Comparison of ENCODE assay signal across 8 mouse cellular contexts in the genomic region with DNA sequence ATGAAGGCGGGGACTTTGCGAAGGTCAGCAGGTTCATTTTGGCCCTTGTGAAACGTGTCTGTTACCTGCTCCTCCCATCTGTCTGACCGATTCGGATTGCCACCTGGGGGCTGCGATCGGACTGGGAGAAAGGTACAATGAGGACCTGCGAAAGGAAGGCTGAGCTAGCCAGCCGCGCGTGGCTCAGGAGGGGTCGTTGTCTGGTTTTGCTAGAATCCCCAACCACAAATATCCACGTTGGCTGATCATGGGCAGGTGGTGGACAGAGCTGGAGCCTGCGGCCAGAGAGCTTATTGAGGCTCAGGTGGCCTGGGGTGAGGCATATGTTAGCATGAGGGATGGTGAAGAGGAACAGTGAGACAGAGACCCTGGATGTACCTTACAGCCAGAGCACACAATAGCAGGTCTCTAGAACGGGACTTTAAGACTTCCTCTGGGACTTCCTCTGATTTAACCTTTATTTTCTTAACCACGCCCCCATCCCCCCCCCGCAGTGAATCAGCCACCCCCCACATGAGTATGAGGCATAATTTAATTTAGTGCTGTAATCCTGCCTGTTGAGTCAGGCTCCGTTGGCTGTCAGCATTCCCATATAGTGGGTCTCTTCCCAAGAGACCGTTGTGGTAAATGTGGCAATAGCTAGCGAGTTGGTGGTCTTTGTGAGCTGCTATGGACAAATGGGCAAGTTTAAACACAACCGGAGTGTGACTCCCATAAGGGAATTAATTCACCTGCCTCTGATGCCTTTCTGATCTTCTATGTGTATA. TPM values are rescaled to one million over a fixed set of nuclear protein-coding genes. Genes with fewer than 3 reads are reported as not detected.
DNase-seq lines count a peak whose midpoint lies in the region; ATAC-seq and TF ChIP-seq lines count a peak whose summit lies in the region.

No protein-coding gene starts in this region.

- no peaks in the 10 kb centered on the region for H3K9me3 ChIP-seq in limb, embryonic 14.5 days (ENCODE audit: control insufficient read depth, low read length)
- no peaks in the 10 kb centered on the region for H3K9me3 ChIP-seq in stomach, embryonic 15.5 days

- no peaks in the 10 kb centered on the region for H3K36me3 ChIP-seq in limb, embryonic 14.5 days (ENCODE audit: control insufficient read depth, insufficient read depth, low read length)
- H3K36me3 ChIP-seq in stomach, embryonic 15.5 days, result no peaks in the 10 kb centered on the region

- peak overlapping the region; percentile 79 for H3K4me3 ChIP-seq in embryonic fibroblast, embryonic 13.5 days (ENCODE audit: insufficient read depth, low read length)
- H3K4me3 ChIP-seq in limb, embryonic 14.5 days (replicated peaks; ENCODE audit: low read length), result peak overlapping the region; percentile 72
- H3K4me3 ChIP-seq in stomach, embryonic 15.5 days (replicated peaks), result peak overlapping the region; percentile 72

- TF ChIP-seq POLR2A in embryonic fibroblast, embryonic 13.5 days (IDR thresholded peaks at IDR 0.05; ENCODE audit: low read depth, low read length), result peak; percentile 33; the same call in 1 of the 2 replicates
- TF ChIP-seq POLR2A in limb, embryonic 14.5 days (IDR thresholded peaks at IDR 0.05; ENCODE audit: borderline replicate concordance, extremely low read depth, insufficient read depth, insufficient read length), result no peak

- no peak for ATAC-seq in limb, embryonic 14.5 days (ENCODE audit: low FRiP score, low read depth)
- no peak for ATAC-seq in stomach, embryonic 15.5 days (ENCODE audit: insufficient read depth, low FRiP score, low read depth)

- peaks cover 11% of the 10 kb centered on the region for H3K4me1 ChIP-seq in embryonic fibroblast, embryonic 13.5 days (ENCODE audit: control insufficient read depth, insufficient read depth, low read length)
- peaks cover 14% of the 10 kb centered on the region for H3K4me1 ChIP-seq in limb, embryonic 14.5 days (ENCODE audit: control insufficient read depth, insufficient read depth, low read length)
- H3K4me1 ChIP-seq in stomach, embryonic 15.5 days, result peaks cover 11% of the 10 kb centered on the region

- no peaks in the 10 kb centered on the region for H3K27me3 ChIP-seq in limb, embryonic 14.5 days (ENCODE audit: control insufficient read depth, insufficient read depth, low read length)
- no peaks in the 10 kb centered on the region for H3K27me3 ChIP-seq in stomach, embryonic 15.5 days (replicated peaks)

- H3K27ac ChIP-seq in embryonic fibroblast, embryonic 13.5 days (ENCODE audit: insufficient read depth, low read length), result peak overlapping the region; percentile 2; the same call in 1 of the 2 replicates
- no peak overlapping the region for H3K27ac ChIP-seq in limb, embryonic 14.5 days (replicated peaks; ENCODE audit: low read depth, low read length)
- no peak overlapping the region for H3K27ac ChIP-seq in stomach, embryonic 15.5 days

- DNase-seq in kidney, adult 18-20 months, result peak; percentile 30
- DNase-seq in kidney, adult 9 months, result no peak
- peak; percentile 10 for DNase-seq in adrenal gland, postnatal 10 days
- DNase-seq in limb, embryonic 14.5 days (ENCODE audit: low spot score), result no peak
- DNase-seq in gastrocnemius, adult 8-10 months (ENCODE audit: low spot score in 2 of 2), result no peak
- no peak for DNase-seq in layer of hippocampus, adult 11-12 months (ENCODE audit: low spot score)

- 8% methylated on average over 21 of the region's 21 CpGs for WGBS in limb, embryonic 14.5 days
- 9% methylated on average over 21 of the region's 21 CpGs for WGBS in stomach, embryonic 15.5 days

- peak overlapping the region; percentile 85 for H3K4me2 ChIP-seq in limb, embryonic 14.5 days (replicated peaks; ENCODE audit: low read depth, low read length, severe bottlenecking)
- peak overlapping the region; percentile 89 for H3K4me2 ChIP-seq in stomach, embryonic 15.5 days

- H3K9ac ChIP-seq in limb, embryonic 14.5 days (ENCODE audit: low read depth, low read length, severe bottlenecking), result peak overlapping the region; percentile 80
- peak overlapping the region; percentile 49 for H3K9ac ChIP-seq in stomach, embryonic 15.5 days

- no peak for TF ChIP-seq CTCF in embryonic fibroblast, embryonic 13.5 days (IDR thresholded peaks at IDR 0.05; ENCODE audit: borderline replicate concordance, insufficient read depth, low read length)

RNA-seq across cellular contexts. Expression of gene Zfp697, which starts 0.9 kb away (rescaled TPM):
- total RNA-seq in adrenal gland, postnatal 10 days (2021), result 1 to 10 TPM; 3.0 to 3.8 TPM
- 7.6 and 10.2 TPM in 2 replicates for polyA plus RNA-seq in embryonic fibroblast, embryonic 13.5 days (2011; ENCODE audit: insufficient read length, low read depth, missing spikeins)
- polyA plus RNA-seq in limb, embryonic 14.5 days (2012; rRNA removed), result 6.4 and 7.7 TPM in 2 replicates
- 8.6 and 8.9 TPM in 2 replicates for polyA plus RNA-seq in limb, embryonic 14.5 days (2014; fragmentation: Nextera tagmentation; extraction: Ambion mirVana)
- polyA plus RNA-seq in stomach, embryonic 15.5 days (2015; fragmentation: Nextera tagmentation; extraction: Ambion mirVana), result 5.8 and 6.1 TPM in 2 replicates
- 1 to 10 TPM in 2 of 4 experiments, under 1 TPM in 2; 0.31 to 2.3 (median 0.82) TPM for total RNA-seq in gastrocnemius, adult 8-10 months (2022)

RNA-seq across cellular contexts. Expression of gene Phgdh, which starts 43.4 kb away (rescaled TPM):
- total RNA-seq in adrenal gland, postnatal 10 days (2021), result 10 to 100 TPM; 32.4 to 33.0 TPM
- 232 and 249 TPM in 2 replicates for polyA plus RNA-seq in embryonic fibroblast, embryonic 13.5 days (2011; ENCODE audit: insufficient read length, low read depth, missing spikeins)
- 135 and 149 TPM in 2 replicates for polyA plus RNA-seq in limb, embryonic 14.5 days (2012; rRNA removed)
- polyA plus RNA-seq in limb, embryonic 14.5 days (2014; fragmentation: Nextera tagmentation; extraction: Ambion mirVana), result 210 and 219 TPM in 2 replicates
- polyA plus RNA-seq in stomach, embryonic 15.5 days (2015; fragmentation: Nextera tagmentation; extraction: Ambion mirVana), result 272 and 344 TPM in 2 replicates
- 1 to 10 TPM in 3 of 4 experiments, under 1 TPM in 1; 0.75 to 4.7 (median 1.4) TPM for total RNA-seq in gastrocnemius, adult 8-10 months (2022)

Comparison
In these comparisons a context has a peak if more than half of its experiments do, and no peak if none do; other contexts are left out.
1. DNase-seq: peak in kidney, adult 18-20 months (single experiment) and adrenal gland, postnatal 10 days (single experiment); none in kidney, adult 9 months (single experiment), limb, embryonic 14.5 days (single experiment), gastrocnemius, adult 8-10 months (0 of 2) and layer of hippocampus, adult 11-12 months (single experiment).
2. Peak in every context shown above with its lines, with median percentiles within 50 percentile points of each other: H3K4me3 ChIP-seq.